Comparison of ENCODE assay signal across 14 mouse cellular contexts in the genomic region with DNA sequence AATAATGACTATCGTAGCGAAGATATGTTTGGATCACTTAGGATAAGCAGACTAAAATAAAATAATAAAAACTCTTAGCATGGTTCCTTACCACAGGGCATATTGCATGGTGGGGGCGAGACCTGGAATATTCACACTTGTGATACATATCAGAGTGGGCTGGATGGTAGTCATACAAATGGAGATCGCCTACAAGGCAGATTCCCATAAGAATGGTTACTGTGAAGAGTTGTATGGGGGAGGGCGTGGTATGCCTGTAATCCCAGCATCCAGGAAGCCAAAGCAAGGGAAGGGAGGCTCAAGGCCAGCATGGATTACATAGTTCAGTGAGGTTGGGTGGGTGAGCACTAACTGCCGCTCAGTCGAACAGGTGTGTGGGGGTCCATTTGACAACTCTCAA. TPM values are rescaled to one million over a fixed set of nuclear protein-coding genes. Genes with fewer than 3 reads are reported as not detected.
DNase-seq lines count a peak whose midpoint lies in the region; ATAC-seq and TF ChIP-seq lines count a peak whose summit lies in the region.
"Had no signal": no experiment of that assay in that cellular context is flagged by ENCODE, and none has a peak within 500 bp of the region (broad histone marks: within the 10 kb centered on the region; RNA-seq: fewer than 3 reads in every experiment).

No protein-coding gene starts in this region.

- H3K4me3 ChIP-seq in forebrain, embryonic 14.5 days (ENCODE audit: low read depth, low read length): peak overlapping the region; percentile 85
- H3K4me3 ChIP-seq in hindbrain, postnatal 0 days (ENCODE audit: low read length): peak overlapping the region; percentile 61
- H3K4me3 ChIP-seq in neural tube, embryonic 13.5 days: peak overlapping the region; percentile 93
- H3K4me3 ChIP-seq: liver, embryonic 15.5 days had no signal

- H3K27me3 ChIP-seq in forebrain, embryonic 14.5 days (replicated peaks; ENCODE audit: control insufficient read depth, insufficient read depth, low read length): peaks cover 8% of the 10 kb centered on the region
- no peaks in the 10 kb centered on the region for H3K27me3 ChIP-seq in hindbrain, postnatal 0 days (ENCODE audit: insufficient read depth, low read length)
- peaks cover 47% of the 10 kb centered on the region for H3K27me3 ChIP-seq in neural tube, embryonic 13.5 days

- H3K27ac ChIP-seq in forebrain, embryonic 14.5 days (ENCODE audit: low read depth, low read length): no peak overlapping the region
- no peak overlapping the region for H3K27ac ChIP-seq in hindbrain, postnatal 0 days
- H3K27ac ChIP-seq in neural tube, embryonic 13.5 days (replicated peaks): no peak overlapping the region
- H3K27ac ChIP-seq: embryonic facial prominence, embryonic 13.5 days; liver, embryonic 15.5 days had no signal

- DNase-seq in kidney, postnatal 10 days: peak; percentile 7
- DNase-seq in kidney, adult 18-20 months: no peak
- no peak for DNase-seq in forebrain, embryonic 14.5 days (ENCODE audit: low spot score)
- no peak for DNase-seq in hindbrain, postnatal 0 days (ENCODE audit: low spot score)
- no peak for DNase-seq in natural killer cell, adult 2 months (ENCODE audit: low spot score in 2 of 2)
- DNase-seq in thymus, postnatal 0 days (ENCODE audit: low spot score): no peak
- DNase-seq in urinary bladder, postnatal 10 days (ENCODE audit: low spot score): no peak
- DNase-seq: B cell, adult 2 months; heart, postnatal 36 days; kidney, adult 9 months had no signal

- 88% methylated on average over 7 of the region's 7 CpGs for WGBS in forebrain, embryonic 14.5 days
- 85% methylated on average over 7 of the region's 7 CpGs for WGBS in hindbrain, postnatal 0 days
- 83% methylated on average over 7 of the region's 7 CpGs for WGBS in neural tube, embryonic 13.5 days

- ATAC-seq in forebrain, embryonic 14.5 days: no peak
- ATAC-seq in hindbrain, postnatal 0 days: no peak
- no peak for ATAC-seq in neural tube, embryonic 13.5 days (ENCODE audit: low read depth)

- TF ChIP-seq CTCF in hindbrain, postnatal 0 days (IDR thresholded peaks at IDR 0.05; ENCODE audit: low read depth): no peak

- peak overlapping the region; percentile 86; the same call in 1 of the 2 replicates for H3K9ac ChIP-seq in forebrain, embryonic 14.5 days (ENCODE audit: low read length)
- H3K9ac ChIP-seq in hindbrain, postnatal 0 days (replicated peaks; ENCODE audit: low read length): peak overlapping the region; percentile 80; the same call in 1 of the 2 replicates
- peak overlapping the region; percentile 92 for H3K9ac ChIP-seq in neural tube, embryonic 13.5 days
- H3K9ac ChIP-seq: embryonic facial prominence, embryonic 13.5 days; liver, embryonic 15.5 days had no signal

- peaks cover 47% of the 10 kb centered on the region for H3K36me3 ChIP-seq in forebrain, embryonic 14.5 days (ENCODE audit: control insufficient read depth, insufficient read depth, low read length)
- H3K36me3 ChIP-seq in hindbrain, postnatal 0 days (ENCODE audit: insufficient read depth, low read length): peaks cover 34% of the 10 kb centered on the region
- H3K36me3 ChIP-seq in neural tube, embryonic 13.5 days: peaks cover 48% of the 10 kb centered on the region
- H3K36me3 ChIP-seq: liver, embryonic 15.5 days had no signal

- H3K9me3 ChIP-seq in forebrain, embryonic 14.5 days (replicated peaks; ENCODE audit: control insufficient read depth, low read length): no peaks in the 10 kb centered on the region
- no peaks in the 10 kb centered on the region for H3K9me3 ChIP-seq in hindbrain, postnatal 0 days (ENCODE audit: low read length)
- no peaks in the 10 kb centered on the region for H3K9me3 ChIP-seq in neural tube, embryonic 13.5 days
- H3K9me3 ChIP-seq: embryonic facial prominence, embryonic 13.5 days; liver, embryonic 15.5 days had no signal

- peaks cover 30% of the 10 kb centered on the region for H3K4me1 ChIP-seq in forebrain, embryonic 14.5 days (ENCODE audit: control insufficient read depth, insufficient read depth, low read length)
- peaks cover 9% of the 10 kb centered on the region; the same call in 1 of the 2 replicates for H3K4me1 ChIP-seq in hindbrain, postnatal 0 days (ENCODE audit: insufficient read depth, low read length)
- H3K4me1 ChIP-seq in neural tube, embryonic 13.5 days (replicated peaks): peaks cover 52% of the 10 kb centered on the region

- peak overlapping the region; percentile 89 for H3K4me2 ChIP-seq in forebrain, embryonic 14.5 days (ENCODE audit: low read length)
- H3K4me2 ChIP-seq in hindbrain, postnatal 0 days (ENCODE audit: low read depth, low read length): peak overlapping the region; percentile 78
- H3K4me2 ChIP-seq in neural tube, embryonic 13.5 days: peak overlapping the region; percentile 80
- H3K4me2 ChIP-seq: liver, embryonic 15.5 days had no signal

RNA-seq across cellular contexts. Expression of a gene that starts 1.4 kb away (rescaled TPM):
- 41.3 and 50.4 TPM in 2 replicates for polyA plus RNA-seq in forebrain, embryonic 14.5 days (2014; fragmentation: Nextera tagmentation; extraction: Ambion mirVana)
- 52.7 and 69.3 TPM in 2 replicates for total RNA-seq in hindbrain, postnatal 0 days (2014; rRNA removed)
- polyA plus RNA-seq in hindbrain, postnatal 0 days (2015; fragmentation: Nextera tagmentation; extraction: Ambion mirVana): 33.9 and 36.4 TPM in 2 replicates
- polyA plus RNA-seq in neural tube, embryonic 13.5 days (2015; fragmentation: Nextera tagmentation; extraction: Ambion mirVana): 37.2 and 40.9 TPM in 2 replicates
- polyA plus RNA-seq in thymus, postnatal 0 days (2015; fragmentation: Nextera tagmentation; extraction: Ambion mirVana): 0.30 and 0.39 TPM in 2 replicates

RNA-seq across cellular contexts. Expression of a gene that starts 1.6 kb away (rescaled TPM):
- 21.6 and 24.2 TPM in 2 replicates for polyA plus RNA-seq in forebrain, embryonic 14.5 days (2014; fragmentation: Nextera tagmentation; extraction: Ambion mirVana)
- 155 and 173 TPM in 2 replicates for total RNA-seq in hindbrain, postnatal 0 days (2014; rRNA removed)
- polyA plus RNA-seq in hindbrain, postnatal 0 days (2015; fragmentation: Nextera tagmentation; extraction: Ambion mirVana): 55.3 and 55.8 TPM in 2 replicates
- 39.1 and 41.0 TPM in 2 replicates for polyA plus RNA-seq in neural tube, embryonic 13.5 days (2015; fragmentation: Nextera tagmentation; extraction: Ambion mirVana)
- polyA plus RNA-seq in thymus, postnatal 0 days (2015; fragmentation: Nextera tagmentation; extraction: Ambion mirVana): 10.7 and 11.4 TPM in 2 replicates

RNA-seq across cellular contexts. Expression of a gene that starts 25.5 kb away (rescaled TPM):
- polyA plus RNA-seq in forebrain, embryonic 14.5 days (2014; fragmentation: Nextera tagmentation; extraction: Ambion mirVana): 17.0 and 17.7 TPM in 2 replicates
- 52.4 and 62.4 TPM in 2 replicates for total RNA-seq in hindbrain, postnatal 0 days (2014; rRNA removed)
- polyA plus RNA-seq in hindbrain, postnatal 0 days (2015; fragmentation: Nextera tagmentation; extraction: Ambion mirVana): 22.7 and 23.9 TPM in 2 replicates
- 28.1 and 30.1 TPM in 2 replicates for polyA plus RNA-seq in neural tube, embryonic 13.5 days (2015; fragmentation: Nextera tagmentation; extraction: Ambion mirVana)
- 9.9 and 10.2 TPM in 2 replicates for polyA plus RNA-seq in thymus, postnatal 0 days (2015; fragmentation: Nextera tagmentation; extraction: Ambion mirVana)
- total RNA-seq: monocyte, adult 5-6 weeks had no signal

RNA-seq across cellular contexts. Expression of a gene that starts 26.1 kb away (rescaled TPM):
- 4.9 and 6.3 TPM in 2 replicates for polyA plus RNA-seq in forebrain, embryonic 14.5 days (2014; fragmentation: Nextera tagmentation; extraction: Ambion mirVana)
- 28.9 and 31.8 TPM in 2 replicates for total RNA-seq in hindbrain, postnatal 0 days (2014; rRNA removed)
- polyA plus RNA-seq in hindbrain, postnatal 0 days (2015; fragmentation: Nextera tagmentation; extraction: Ambion mirVana): 20.3 TPM in 2 replicates
- 13.3 and 13.7 TPM in 2 replicates for polyA plus RNA-seq in neural tube, embryonic 13.5 days (2015; fragmentation: Nextera tagmentation; extraction: Ambion mirVana)
- 1.7 TPM in 2 replicates for polyA plus RNA-seq in thymus, postnatal 0 days (2015; fragmentation: Nextera tagmentation; extraction: Ambion mirVana)
- total RNA-seq: monocyte, adult 5-6 weeks had no signal

RNA-seq across cellular contexts. Expression of a gene that starts 30.5 kb away (rescaled TPM):
- polyA plus RNA-seq in forebrain, embryonic 14.5 days (2014; fragmentation: Nextera tagmentation; extraction: Ambion mirVana): 0.76 and 0.84 TPM in 2 replicates
- total RNA-seq in hindbrain, postnatal 0 days (2014; rRNA removed): 71.4 and 74.1 TPM in 2 replicates
- 17.0 and 21.0 TPM in 2 replicates for polyA plus RNA-seq in hindbrain, postnatal 0 days (2015; fragmentation: Nextera tagmentation; extraction: Ambion mirVana)
- polyA plus RNA-seq in neural tube, embryonic 13.5 days (2015; fragmentation: Nextera tagmentation; extraction: Ambion mirVana): 28.7 and 28.8 TPM in 2 replicates
- polyA plus RNA-seq in thymus, postnatal 0 days (2015; fragmentation: Nextera tagmentation; extraction: Ambion mirVana): not detected in 2 replicates
- total RNA-seq: heart, postnatal 36 days; monocyte, adult 5-6 weeks had no signal

Comparison
In these comparisons a context has a peak if more than half of its experiments do, and no peak if none do; other contexts are left out.
1. RNA of a gene that starts 1.4 kb away (polyA plus RNA-seq): 41.3 to 50.4 TPM in forebrain, embryonic 14.5 days, 37.2 to 40.9 TPM in neural tube, embryonic 13.5 days and 33.9 to 36.4 TPM in hindbrain, postnatal 0 days; 0.30 to 0.39 TPM in thymus, postnatal 0 days; every median in the first group is over 10 times any median in the second.
2. Peak in every context shown above with its lines, with median percentiles within 50 percentile points of each other: H3K4me2 ChIP-seq, H3K4me3 ChIP-seq and H3K9ac ChIP-seq.